Mouse (Mus musculus) heart, adult 11 months (tissue): ENCODE data around the gene Vps13c.

Experiments
- DNase-seq: peaks from one replicate; pipeline ENCODE4 v3.0.0; 2022

The Vps13c gene

DNA sequence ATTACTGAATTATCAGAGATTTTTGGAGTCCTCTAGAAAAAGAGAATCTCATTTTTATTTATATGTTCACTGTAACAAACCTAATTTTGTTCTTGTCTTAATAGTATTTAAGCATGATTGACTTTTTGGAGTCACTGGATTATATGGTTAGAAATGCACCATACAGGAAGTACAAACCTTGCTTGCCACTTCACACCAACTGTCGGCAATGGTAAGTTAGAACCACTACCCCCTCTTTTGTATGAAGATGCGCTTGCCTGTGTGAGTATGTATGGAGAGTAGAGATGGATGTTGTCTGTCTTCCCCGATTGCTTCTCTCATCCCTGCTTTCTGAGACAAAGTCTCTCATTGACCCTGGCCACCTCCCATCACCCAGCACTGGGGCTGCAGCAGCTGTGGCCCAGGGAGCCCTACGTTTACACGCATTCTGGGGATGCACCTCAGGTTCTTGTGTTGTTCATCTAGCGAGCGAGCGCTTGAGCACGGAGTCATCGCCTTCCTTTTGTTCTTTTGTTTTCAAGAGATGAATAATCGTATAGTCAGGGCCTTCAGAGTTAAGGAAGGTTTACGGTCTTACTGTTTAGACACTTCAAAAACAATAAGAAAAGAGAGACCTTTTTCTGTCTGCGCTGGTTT, 43.3 kb downstream of the Vps13c start:
- no peak for DNase-seq

DNA sequence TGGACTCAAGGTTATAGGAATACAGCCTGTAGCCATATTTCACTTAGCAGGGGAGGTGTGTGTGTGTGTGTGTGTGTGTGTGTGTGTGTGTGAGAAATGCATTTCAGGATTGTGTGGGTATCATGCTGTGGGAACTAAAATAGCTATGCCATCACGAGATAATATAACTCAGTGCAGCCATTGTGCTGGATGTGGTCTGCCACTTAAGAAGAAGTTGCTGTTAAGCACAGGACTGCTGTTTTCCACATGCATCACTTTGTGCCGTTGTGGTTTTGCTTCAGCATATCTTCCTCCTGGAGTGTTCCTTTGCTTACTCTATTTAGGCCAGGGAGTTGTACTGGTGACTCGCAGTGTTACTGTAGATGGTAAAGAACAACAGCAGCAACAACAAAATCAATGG, 43.9 kb downstream of the Vps13c start:
- DNase-seq: no peak

DNA sequence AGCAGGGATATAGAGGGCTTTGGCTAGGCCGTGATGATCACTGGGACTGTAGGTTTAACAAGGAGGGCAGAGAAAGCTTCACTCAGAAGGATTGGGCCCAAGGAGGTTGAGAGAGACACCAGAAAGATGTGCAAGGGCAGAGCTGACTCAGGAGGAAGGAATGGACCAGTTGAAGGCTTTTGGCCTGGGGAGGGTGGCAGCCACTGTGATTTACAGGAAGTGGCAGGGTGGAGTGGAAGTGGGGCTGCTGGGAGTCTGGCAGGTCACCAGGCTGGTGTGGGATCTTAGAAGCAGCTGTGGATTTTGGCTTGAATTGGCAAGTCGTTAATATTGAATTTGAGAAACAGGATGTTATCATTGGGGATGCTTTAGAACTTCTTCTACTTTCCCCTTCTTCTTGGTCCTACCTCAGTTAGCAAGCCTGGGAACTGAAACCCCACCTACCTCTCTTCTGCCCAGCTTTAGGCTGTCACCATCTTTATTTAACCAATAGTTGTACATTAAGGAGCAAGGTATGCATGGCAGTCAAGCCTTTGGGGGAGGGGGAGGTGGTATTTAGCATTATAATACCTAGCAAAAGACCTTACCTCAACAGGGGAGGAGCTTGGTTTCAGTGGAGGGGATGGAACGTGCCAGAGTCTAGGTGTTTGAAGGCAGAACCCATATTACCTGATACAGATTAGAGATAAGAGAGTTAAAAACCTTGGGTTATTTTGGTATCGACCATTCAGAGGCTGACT, 47.0 kb downstream of the Vps13c start:
- peak; percentile 97 for DNase-seq

DNA sequence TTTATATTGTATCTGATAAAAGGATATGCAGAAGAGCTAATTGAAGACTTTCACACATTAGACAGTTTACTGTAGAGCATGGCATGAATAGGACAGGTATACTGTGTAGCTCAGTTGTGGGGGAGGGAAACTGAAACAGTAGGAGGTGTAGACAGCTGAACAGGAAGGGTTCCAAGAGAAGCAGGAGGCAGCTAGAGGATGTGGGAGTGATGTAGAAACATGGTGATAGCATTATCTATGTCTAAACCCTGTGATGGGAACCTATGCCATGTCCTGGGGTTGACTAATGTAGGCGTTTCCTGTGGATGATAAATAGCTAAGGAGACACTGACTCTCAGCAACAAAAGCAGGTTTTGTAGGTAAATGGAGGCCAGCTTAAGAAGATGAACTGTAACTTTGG, 53.3 kb downstream of the Vps13c start:
- DNase-seq: no peak

DNA sequence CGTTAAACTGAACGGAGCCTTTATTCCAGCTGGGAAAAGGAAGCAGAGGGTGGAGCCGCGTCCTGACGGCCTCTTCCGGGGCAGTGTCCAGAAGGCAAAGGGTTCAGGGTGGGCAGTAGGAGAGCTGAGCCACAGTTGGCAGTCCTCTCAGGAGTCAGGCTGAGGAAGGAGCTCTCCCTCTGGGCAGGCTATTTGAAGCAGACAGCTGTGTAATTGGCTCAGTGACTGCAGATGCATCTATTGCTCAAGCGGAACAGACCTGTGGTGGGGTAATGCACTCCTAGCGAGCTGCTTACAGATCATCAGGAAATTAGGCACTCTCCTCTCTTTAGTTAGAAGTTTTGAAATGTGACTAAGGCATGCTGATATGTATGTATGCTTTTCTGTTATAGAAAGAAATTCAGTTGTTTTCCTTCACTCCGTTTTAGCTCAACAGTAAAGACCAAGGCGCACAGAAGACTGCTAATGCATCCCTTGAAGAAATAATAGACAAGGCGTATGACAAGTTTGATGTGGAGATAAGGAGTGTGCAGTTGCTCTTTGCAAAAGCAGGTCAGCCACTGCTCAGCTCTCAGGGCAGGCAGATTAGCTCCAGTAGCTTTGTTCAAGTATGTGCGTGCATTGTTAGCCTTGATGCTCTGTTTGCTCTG, 56.6 kb downstream of the Vps13c start:
- DNase-seq: peak; percentile 92

DNA sequence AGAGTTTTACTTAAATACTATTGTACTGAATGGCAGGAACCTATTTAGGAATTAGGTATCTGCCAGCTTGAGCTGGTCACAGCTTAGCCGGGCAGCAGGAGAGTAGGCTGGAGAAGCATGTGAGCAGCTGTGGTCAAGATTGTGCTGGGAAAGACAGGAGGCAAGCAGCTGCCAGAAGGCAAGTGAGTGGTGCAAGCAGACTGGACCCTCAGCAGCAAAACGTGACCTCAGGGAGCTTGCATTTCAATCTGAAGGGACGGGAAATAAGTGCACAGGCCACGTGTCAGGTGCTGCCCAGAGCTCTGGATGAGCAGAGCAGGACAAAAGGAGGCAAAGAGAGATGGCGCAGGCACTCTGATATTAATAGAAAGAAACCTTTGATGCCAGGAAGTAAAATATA, 60.2 kb downstream of the Vps13c start:
- DNase-seq: peak; percentile 69

DNA sequence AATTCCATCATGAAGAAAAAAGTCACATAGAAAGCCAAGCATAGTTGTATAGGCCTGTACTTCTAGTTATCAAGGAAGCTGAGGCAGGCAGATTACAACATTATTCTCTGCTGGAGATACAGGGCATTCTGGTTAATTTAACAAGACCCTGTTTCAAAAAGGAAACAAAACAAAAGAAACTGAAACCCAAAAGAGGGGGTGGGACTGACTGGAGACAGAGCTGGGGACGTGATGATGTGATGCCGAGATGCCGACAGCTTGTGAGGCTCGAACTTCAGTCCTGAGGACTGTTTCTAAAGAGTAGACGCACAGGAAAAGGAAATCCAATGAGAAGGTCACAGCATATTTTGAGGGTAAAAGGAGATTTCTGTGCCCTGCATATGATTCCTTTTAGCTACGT, 64.2 kb downstream of the Vps13c start:
- DNase-seq: peak; percentile 18

DNA sequence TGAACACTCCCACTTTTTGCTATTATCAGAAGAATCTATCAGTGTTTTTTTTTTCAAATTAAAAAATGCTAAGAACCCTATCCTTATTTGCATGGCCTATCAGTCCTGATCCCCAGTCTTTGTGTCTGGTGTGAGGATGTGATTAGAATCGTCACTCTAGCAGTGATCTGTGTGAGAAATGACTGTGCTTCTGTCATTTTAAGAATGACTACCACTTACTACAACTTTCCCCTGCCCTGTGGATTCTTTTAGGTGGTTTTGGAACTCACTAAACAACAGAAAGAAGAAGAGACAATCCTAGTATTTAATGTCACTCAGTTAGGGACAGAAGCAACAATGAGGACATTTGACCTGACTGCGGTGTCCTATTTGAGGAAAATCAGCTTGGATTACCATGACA, 65.3 kb downstream of the Vps13c start:
- DNase-seq: no peak

DNA sequence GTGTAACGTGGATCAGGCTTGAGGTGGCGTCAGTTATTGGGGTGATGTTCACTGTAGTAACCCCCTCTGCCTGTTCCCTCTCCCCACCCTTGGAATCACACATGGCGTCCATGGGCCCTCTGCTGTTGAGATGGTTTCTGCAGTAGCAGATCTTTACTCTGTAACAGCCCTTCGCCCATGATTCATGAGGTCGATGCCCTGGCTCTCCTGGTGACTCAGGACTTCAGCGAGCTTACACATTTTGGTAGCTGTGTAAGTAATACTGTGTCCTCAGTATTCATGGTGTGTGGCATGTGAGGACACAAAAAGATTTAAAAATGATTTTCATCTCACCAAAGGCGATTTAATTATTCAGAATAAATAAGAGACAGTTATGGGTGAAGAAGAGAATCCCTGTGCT, 74.5 kb downstream of the Vps13c start:
- DNase-seq: peak; percentile 53

DNA sequence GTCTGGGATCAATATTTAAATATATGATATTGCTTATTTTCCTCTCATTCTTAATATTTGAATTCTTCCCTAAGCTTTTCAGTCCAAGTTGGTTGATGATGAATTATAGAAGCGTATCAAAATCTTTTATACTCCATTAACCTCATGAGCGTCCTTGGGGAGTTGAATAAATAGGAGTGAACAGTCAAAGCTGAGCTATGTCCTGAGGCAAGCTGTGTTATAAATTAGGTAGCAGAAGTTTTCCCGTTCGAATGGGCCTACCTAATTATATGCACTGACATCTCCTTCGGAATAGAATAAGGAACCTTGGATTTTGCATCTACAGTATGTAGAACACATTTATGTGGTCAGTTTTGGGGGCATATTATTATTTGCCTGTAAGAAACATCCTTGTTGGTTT, 82.2 kb downstream of the Vps13c start:
- no peak for DNase-seq

DNA sequence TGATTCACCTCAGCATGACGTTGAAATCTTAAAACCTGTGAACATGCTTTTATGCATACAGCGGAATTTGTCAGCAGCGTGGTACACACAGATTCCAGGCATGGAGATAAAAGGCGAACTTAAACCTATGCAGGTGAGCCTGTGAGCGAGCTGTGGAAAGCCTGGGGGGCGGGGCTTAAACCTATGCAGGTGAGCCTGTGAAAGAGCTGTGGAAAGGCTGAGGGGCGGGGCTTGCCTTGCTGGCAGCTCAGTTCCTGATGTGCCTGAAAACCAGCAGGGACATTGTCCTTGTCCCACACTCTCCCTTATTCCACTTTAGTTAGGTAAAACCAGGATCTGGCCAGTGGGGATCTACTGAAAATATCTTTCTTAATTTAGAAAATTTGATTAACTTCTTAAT, 90.4 kb downstream of the Vps13c start:
- DNase-seq: peak; percentile 68

DNA sequence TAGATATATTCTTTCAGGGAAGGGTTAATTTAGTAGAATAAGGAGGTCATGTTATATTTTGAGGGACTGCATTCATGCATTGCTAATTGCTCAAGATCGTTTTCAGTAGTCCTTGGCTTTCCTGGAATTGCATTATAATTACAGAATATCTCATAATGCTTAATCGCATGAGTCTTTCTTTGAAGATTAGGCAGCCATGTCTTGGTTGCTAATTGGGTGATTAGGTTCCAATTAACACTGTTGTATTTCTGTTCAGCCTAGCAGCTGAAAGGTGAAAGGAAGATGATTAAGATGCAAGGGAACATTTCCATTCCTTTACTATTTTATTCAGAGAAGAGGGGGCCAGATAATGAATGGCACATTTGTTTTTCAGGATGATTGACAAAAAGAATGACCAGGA, 97.1 kb downstream of the Vps13c start:
- no peak for DNase-seq

DNA sequence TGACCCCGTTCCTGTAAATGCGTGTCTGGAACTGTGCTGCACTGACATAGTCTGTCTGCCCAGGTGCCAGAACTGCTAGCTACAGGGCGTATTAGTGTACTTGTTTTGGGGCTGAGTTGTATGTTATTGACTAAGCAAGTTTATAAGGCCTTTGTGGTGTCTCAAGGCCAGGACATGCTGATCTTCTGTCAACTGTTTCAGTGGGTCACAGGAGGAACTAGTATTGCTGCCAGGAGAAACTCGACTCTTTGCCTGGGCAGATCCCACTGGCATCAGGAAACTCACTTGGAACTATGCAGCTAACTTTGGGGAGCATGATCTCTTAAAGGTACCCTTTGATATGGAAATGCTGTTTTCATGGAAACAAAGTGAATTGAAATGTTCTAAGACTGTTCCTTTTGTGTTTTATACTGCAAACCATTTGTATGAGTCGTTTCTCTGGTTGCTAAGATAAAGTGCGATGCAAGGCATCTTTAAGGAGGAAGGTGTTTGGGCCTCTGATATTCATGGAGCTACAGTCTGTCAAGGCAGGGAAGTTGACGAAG, 115.3 kb downstream of the Vps13c start:
- DNase-seq: peak; percentile 80

DNA sequence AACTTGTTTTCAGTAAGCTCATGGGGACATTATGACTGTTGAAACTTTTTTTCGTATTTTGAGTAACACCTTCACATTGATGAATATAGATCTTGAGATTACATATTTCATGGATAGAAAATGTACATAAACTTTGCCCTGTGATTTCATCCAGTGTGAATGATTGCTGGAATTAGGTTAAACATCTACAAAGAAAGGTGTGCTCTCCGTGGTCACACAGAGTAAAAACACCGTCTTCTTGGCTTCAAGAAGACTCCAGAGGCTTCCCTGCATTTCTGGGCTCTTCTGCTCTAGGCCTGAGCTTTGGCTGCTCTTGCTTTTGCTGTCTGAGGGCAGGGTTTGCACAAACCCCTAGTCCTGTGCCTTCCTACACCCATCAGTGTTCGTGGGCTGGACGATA, 121.8 kb downstream of the Vps13c start:
- DNase-seq: no peak

DNA sequence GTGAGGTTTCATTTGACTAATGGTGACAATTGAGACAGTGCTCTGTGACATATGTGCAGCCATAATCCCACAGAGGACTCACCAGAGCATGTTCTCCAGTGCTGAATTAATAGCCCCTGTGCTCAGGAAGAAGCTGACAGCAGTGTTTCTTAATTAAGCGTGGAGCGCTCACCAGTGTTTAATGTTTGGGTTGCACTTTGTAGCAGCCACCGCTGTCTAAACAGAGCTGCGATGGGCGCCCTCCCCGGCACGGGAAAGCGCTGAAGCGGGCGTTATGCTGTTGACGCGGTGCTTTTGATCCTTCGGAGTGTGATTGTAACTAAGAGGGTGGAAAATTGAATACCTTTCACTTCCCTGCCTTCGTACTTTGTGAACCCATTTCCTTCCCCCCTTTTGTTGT, 125.7 kb downstream of the Vps13c start:
- DNase-seq: peak; percentile 71

DNA sequence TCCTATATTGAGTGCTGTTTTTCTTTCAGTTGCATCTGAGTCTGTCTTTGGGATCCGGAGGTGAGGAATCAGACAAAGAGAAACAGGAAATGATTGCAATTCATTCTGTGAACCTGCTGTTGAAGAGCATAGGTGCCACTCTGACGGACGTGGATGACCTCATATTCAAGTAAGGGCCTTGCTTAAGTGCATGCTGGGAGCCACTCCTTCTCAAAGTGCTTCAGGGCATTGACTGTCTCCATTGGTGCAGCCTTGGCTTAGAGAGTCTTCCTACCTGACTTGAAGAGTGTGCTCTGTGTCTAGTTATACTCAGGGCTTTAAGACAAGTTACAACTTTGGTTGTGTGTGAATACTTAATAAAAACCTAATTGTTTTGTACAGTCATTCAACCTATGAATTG, 126.8 kb downstream of the Vps13c start:
- peak; percentile 57 for DNase-seq

DNA sequence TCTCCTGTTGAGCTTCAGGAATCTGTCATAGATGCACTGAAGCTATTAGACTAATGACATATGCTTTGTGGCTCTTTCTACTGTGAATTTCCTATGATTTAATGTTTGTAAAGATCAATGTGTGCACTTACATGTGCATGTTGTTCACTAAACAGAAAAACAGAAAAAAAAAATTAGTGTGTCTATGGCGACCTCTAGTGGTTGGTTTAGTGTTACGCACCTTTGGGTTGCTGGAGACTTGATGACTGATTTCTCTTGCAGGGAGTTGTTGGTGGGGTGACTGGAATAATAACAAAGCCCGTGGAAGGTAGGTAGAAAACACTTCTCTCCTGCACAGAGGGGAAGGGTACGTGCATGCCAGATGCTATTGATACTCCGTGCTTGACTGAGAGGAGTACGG, 133.3 kb downstream of the Vps13c start:
- DNase-seq: peak; percentile 80

DNA sequence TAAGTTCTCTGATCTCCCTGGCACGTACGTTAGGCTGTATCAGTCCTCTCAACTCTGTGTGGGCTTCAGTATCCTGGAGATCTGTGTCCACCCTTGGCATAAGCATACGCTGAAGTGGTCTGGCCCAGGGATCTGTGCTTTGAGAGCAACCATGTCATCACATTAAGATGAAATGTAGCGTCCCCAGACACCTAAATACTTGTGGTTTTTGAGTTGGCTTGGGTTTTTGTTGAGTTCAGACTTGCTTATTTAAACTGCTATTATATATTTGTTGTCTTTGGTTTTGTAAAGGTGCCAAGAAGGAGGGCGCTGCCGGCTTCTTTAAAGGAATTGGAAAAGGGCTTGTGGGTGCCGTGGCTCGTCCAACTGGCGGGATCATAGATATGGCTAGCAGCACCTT, 135.3 kb downstream of the Vps13c start:
- peak; percentile 68 for DNase-seq

DNA sequence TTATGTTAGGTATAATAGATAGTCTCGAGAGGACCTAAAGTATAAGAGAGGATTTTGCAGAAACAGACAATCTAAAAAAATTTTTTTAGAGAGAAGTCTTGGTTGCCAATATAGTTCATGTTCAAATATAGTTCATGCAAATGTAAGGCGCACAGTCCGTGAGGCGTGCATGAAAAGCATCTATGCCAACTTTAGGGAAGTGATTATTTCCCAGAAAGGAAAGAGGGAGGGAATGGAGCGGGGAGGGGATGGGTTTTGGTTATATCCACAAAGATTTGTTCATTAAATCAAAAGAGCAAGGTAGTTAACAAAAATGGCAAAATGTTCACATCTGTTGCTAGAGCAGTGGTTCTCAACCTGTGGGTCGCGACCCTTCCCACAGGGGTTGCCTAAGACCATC, 166.4 kb downstream of the Vps13c start:
- no peak for DNase-seq

DNA sequence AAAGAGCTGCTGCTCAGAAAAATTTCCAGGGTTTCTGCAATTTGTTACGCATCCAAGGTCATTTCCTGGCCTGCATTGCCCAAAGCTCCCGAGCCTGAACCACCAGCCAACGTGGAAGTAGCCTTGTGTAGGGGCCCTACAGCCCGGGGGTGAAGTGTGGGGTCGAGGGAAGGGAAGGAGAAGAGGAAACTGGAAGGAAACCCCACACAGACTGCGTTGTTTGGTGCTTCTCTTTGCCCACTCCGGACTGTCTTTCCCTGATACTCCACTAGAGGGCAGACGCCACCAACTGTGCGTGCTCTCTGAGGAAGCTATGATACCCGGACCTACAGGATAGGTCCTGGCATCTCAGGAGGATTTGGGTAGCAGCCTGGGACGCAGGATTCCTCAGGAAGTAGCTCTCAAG, 174.8 kb downstream of the Vps13c start:
- peak; percentile 98 for DNase-seq

DNA sequence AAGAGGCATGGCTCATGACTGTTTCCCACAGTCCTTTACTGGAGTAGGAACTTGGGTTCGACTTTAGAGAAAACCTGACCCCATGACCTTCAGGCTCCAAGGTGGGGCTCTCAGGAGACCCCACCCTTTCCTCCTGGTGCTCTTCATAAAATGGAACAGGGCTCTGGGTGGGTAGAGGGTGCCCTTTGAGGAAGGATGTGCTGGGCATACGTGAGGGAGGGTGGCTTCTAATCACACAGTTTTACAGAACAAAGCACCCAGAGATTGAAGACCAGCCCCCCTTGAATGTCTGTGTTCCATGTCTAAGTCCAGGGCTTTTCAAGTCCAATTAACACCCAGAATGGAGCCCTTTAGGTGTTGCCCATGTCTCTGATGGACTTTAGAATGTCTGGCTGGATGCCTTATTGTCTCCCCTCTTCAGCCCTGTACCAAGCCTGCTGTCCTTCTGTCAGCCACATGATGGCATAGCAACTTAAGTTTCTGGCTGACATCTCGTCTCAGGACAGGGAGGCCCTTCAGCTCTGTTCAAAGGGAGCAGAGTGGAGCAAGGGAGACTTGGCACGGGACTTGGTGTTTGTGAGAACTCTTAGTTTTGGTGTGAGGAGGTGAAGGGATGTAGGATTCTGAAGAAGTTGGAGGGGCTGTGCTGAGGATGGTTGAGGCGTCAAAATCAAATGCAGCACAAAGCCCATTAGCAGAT, 176.2 kb downstream of the Vps13c start:
- peak; percentile 97 for DNase-seq

DNA sequence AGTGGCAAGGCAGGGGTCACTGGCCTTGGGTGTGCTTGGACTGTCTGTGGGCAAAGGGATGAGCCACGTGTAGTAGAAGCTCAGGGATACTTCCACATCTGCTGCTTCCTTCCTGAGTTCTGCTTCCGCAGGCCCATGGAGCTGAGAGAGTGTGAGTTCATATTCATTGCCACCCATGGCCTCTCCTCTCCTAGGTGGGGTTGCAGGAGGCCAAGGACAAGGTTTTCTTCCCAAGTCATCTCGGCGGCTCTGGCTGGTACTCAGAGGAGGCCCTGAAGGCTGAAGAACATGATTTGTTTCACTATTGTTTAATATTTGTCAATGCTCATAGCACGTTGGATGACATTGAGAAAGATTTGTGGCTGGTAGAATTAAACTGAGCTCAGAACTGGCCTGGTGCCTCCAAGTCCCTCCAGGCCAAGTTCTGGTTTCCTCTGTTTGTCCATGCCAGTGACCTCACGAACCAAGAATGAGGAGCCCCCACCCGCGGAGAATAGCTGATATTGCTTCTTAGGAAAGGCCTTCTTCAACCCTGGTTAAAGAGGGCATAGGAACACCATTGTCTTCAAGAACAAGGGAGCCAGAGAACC, 180.7 kb downstream of the Vps13c start:
- DNase-seq: peak; percentile 95
